Mouse (Mus musculus) liver, embryonic 12.5 days (tissue): ENCODE results near the gene Shf. TPM values are rescaled to one million over a fixed set of nuclear protein-coding genes. Genes with fewer than 3 reads are reported as not detected.
"Not testable (repeated sequence)": the region's sequence is repeated elsewhere in the genome, so short reads cannot be mapped to it uniquely, and the experiment has no call there.

ENCODE experiments used
- ATAC-seq: fragments of 200-750 bp; cut with Nextera tagmentation; 2 replicates; pipeline ENCODE4 v1.8.0; 2017; ENCODE audit warnings: moderate number of reproducible peaks, mild to moderate bottlenecking, moderate library complexity
- H3K27ac ChIP-seq: fragments of 300-500 bp; sonication (generic); 2 replicates; pipeline ENCODE4 v1.5.1; 2016; ENCODE audit warnings: mild to moderate bottlenecking
- H3K27me3 ChIP-seq: fragments of 300-500 bp; sonication (generic); replicated peaks from 2 replicates; pipeline ENCODE4 v1.6.1; 2016; ENCODE audit warnings: mild to moderate bottlenecking, moderate library complexity
- H3K36me3 ChIP-seq: fragments of 300-500 bp; sonication (generic); 2 replicates; pipeline ENCODE4 v1.6.1; 2016; ENCODE audit warnings: mild to moderate bottlenecking, moderate library complexity
- H3K4me1 ChIP-seq: fragments of 300-500 bp; sonication (generic); 2 replicates; pipeline ENCODE4 v1.6.1; 2016
- H3K4me2 ChIP-seq: fragments of 300-500 bp; sonication (generic); 2 replicates; pipeline ENCODE4 v1.6.1; 2016; ENCODE audit warnings: mild to moderate bottlenecking, moderate library complexity
- H3K4me3 ChIP-seq: fragments of 300-500 bp; sonication (generic); 2 replicates; pipeline ENCODE4 v1.5.1; 2016; ENCODE audit warnings: mild to moderate bottlenecking, moderate library complexity
- H3K9ac ChIP-seq: fragments of 300-500 bp; sonication (generic); 2 replicates; pipeline ENCODE4 v1.6.1; 2016; ENCODE audit warnings: mild to moderate bottlenecking, moderate library complexity
- H3K9me3 ChIP-seq: fragments of 300-500 bp; sonication (generic); replicated peaks from 2 replicates; pipeline ENCODE4 v1.6.1; 2016; ENCODE audit warnings: mild to moderate bottlenecking, moderate library complexity
- WGBS: fragments of 180-500 bp; shearing (Covaris S2); methylation state at CpG from one replicate; pipeline ENCODE4 v1.1.7; 2016; ENCODE audit not compliant: insufficient replicate concordance; 5-methylcytosine and 5-hydroxymethylcytosine counted together
- polyA plus RNA-seq: library from polyadenylated mRNA; unstranded; fragments of >200 nt; fragmentation: Nextera tagmentation; extraction: Ambion mirVana; gene quantifications from 2 replicates; pipeline ENCODE4 v1.2.1, GENCODE M21; 2016

Gene Shf
- polyA plus RNA-seq, 1 experiment from 2014 or later: 2.0 TPM

DNA sequence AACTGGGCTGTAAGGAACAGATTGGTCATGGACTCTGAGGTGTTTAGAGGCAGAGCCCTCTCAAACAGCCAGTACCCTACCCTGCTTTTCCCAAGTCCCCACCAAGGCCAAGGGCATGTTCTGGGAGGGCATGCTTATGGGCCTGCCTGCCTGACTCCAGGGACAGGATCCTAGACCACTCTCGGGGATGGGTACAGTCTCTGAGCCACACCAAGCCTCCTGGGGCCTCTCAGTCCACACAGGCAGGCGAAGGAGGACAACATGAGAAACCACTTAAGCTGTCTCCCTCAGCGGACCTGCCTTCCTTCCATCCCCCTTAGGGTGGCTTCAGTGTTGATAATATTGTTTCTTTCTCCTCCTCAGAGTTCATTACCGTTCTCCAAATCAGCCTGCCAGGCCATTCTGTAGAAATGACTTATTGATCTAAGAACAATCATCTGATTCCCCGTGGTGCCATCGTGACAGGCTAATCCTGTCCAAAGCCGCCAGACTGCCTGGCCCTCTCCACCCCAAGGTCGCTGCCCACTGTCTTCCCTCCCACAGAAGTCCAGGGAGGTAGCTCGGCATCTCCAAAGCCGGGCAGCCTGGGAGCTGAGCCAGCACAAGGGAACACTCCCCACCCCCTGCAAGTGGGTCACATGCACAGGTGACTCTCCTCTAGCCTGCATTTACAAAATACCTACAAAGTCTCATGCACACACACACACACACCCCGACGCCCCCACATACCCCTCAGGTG, 14.6 kb downstream of the Shf start:
- peaks cover 34% of the 10 kb centered on the region for H3K36me3 ChIP-seq
- H3K9me3 ChIP-seq: no peaks in the 10 kb centered on the region
- H3K4me1 ChIP-seq: peaks cover 17% of the 10 kb centered on the region
- no peak overlapping the region for H3K4me2 ChIP-seq
- no peak for ATAC-seq
- 77% methylated on average over 12 of the region's 12 CpGs for WGBS
- H3K27me3 ChIP-seq: no peaks in the 10 kb centered on the region
- H3K27ac ChIP-seq: no peak overlapping the region
- H3K4me3 ChIP-seq: no peak overlapping the region
- H3K9ac ChIP-seq: no peak overlapping the region

DNA sequence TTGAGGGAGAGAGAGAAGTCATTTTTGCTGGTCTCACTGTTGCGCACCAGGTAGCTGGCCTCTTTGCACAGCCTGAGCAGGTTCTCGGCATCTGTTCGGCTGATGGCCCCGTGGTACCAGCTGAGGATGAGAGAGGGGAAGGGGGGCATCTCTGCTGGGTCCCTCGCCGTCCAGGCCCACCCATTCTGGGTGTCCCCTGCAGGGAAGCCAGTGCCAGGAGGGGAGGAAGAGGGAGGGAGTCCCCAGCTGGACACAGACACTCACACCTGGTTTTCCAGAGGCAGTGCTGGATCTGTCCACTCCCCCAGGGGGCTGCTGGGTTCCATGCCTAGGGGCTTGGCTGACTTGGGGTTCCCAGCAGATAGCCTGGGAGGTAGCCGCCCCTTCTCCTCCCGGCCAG, 15.2 kb downstream of the Shf start:
- Histone ChIP-seq H3K4me1 (peaks cover 22% of the 10 kb centered on the region), H3K4me2 (no peak overlapping the region), H3K9ac (no peak overlapping the region), H3K4me3 (no peak overlapping the region), H3K27ac (no peak overlapping the region), H3K36me3 (peaks cover 34% of the 10 kb centered on the region), H3K9me3 (no peaks in the 10 kb centered on the region), H3K27me3 (no peaks in the 10 kb centered on the region)
- WGBS: 77% methylated on average over 8 of the region's 8 CpGs
- no peak for ATAC-seq

DNA sequence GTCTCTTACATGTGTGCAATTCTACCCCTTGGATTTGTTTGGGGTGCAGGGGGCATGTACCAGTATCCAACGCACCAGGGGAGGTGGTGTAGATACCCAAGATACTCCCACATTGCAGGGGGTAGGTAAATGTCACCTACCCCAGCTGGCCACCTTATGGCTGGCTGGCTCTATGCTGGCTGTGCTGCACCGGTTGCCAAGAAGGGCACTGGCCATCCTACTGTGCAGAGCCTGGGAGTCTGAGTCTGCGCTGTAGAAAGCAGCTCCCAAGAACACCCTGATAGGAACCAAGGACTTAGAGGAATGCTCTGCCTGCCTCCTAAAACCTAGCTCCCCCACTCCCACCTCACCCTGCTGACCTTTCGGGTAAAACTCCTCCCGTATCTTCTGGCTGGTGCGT, 16.0 kb downstream of the Shf start:
- H3K9me3 ChIP-seq: no peaks in the 10 kb centered on the region
- no peak overlapping the region for H3K27ac ChIP-seq
- peaks cover 26% of the 10 kb centered on the region for H3K4me1 ChIP-seq
- no peak for ATAC-seq
- no peak overlapping the region for H3K4me3 ChIP-seq
- 71% methylated on average over 6 of the region's 6 CpGs for WGBS
- no peak overlapping the region for H3K9ac ChIP-seq
- no peaks in the 10 kb centered on the region for H3K27me3 ChIP-seq
- H3K36me3 ChIP-seq: peaks cover 34% of the 10 kb centered on the region
- H3K4me2 ChIP-seq: no peak overlapping the region

DNA sequence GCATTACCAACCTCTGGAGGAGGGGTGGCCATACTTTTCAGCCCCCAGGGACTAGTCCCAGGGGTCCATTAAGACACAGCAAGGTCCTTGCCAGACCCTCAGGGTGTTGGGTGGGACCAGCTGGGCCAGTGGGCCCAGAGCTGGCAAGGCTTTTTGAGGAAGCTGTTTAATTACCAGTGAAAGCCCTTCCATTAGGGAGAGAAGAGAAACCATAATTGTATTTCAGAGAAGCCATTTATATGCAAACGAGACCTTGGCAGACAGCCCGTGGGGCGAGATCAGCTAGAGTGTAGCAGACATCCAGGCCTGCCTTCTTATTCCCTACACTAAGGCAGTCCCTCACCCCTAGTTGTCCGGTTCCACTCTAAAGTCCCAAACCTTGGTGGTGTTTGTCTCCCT, 17.0 kb downstream of the Shf start:
- H3K27me3 ChIP-seq: peaks cover 5% of the 10 kb centered on the region; the same call in 1 of the 2 replicates
- H3K9me3 ChIP-seq: no peaks in the 10 kb centered on the region
- no peak for ATAC-seq
- peak overlapping the region; percentile 43; the same call in 1 of the 2 replicates for H3K27ac ChIP-seq
- H3K36me3 ChIP-seq: peaks cover 29% of the 10 kb centered on the region
- H3K4me2 ChIP-seq: no peak overlapping the region
- peaks cover 30% of the 10 kb centered on the region for H3K4me1 ChIP-seq
- H3K4me3 ChIP-seq: no peak overlapping the region
- no peak overlapping the region for H3K9ac ChIP-seq
- WGBS: 76% methylated on average over 4 of the region's 4 CpGs

DNA sequence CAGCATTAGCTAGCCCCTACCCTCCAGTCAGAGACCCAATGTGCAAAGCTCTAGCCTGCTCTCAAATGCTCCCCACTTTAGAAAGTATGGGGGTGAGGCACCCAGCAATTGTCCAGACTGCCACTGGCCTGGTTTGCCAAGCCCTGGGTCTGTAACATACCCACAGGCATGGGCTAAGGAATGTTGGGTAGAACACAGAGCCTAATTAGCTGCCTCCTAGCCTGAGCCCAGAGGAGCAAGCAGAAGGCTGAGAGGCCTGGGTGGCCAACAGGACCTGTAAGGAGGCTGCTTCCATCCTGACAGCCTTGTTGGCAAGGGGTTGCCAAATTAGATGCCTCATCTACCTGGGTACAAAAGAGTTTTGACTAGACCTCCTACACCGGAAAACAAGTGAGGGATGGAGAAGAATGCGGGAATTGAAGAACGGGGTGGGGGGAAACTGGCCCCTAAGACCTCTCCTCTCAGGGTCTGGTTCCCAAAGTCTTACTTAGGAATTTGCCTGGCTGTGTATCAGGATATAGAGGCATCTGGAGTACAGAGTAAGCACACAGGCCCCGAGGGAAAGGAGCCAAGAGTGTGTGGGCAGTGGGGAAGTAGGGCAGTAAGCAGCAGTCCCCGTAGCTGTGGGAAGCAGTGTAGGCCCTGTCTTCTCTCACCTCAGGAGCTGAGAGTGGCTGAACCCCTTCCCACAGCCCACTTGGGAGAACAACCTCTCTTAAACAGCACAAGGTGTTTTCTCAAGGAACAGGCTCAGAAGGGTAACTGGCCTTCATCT, 17.6 kb downstream of the Shf start:
- no peak overlapping the region for H3K9ac ChIP-seq
- H3K9me3 ChIP-seq: no peaks in the 10 kb centered on the region
- H3K36me3 ChIP-seq: peaks cover 26% of the 10 kb centered on the region
- no peak overlapping the region for H3K27ac ChIP-seq
- H3K27me3 ChIP-seq: peaks cover 8% of the 10 kb centered on the region; the same call in 1 of the 2 replicates
- no peak for ATAC-seq
- WGBS: 68% methylated on average over 5 of the region's 5 CpGs
- H3K4me2 ChIP-seq: no peak overlapping the region
- peaks cover 30% of the 10 kb centered on the region for H3K4me1 ChIP-seq
- H3K4me3 ChIP-seq: no peak overlapping the region

DNA sequence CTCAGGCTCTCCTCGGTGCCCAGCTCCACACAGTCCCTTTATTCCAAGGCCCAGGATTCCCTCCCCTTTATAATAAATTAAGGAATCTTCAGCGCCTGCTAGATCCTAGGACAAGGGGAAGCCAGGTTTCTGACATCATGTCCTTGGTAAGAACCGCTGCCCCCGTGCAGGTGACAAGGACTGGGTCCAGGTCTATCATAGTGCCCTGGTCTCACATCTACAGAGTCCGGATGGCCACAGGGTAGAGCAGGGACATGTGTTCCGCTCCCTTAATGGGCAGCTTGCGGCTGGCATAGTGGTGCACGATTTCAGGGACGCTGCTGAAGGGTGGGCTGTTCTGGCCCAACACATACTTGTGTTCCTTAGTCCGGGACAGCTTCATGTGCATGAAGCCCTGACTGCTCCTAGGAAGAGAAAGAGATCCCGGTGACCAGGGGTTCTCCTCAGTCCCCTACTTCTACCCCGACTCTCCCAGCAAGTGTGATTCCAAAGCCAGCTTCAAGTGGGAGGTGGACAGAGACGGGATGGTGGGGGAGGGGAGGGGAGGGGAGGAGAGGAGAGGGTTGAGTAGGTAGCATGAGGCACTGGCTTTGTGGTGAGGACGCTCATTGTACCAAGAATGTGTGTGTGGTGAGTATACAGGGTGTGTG, 19.7 kb downstream of the Shf start:
- Histone ChIP-seq H3K4me1 (peaks cover 30% of the 10 kb centered on the region), H3K4me3 (peak overlapping the region; percentile 73), H3K9ac (peak overlapping the region; percentile 79), H3K4me2 (peak overlapping the region; percentile 95), H3K27ac (peak overlapping the region; percentile 88), H3K9me3 (no peaks in the 10 kb centered on the region), H3K27me3 (peaks cover 13% of the 10 kb centered on the region; the same call in 1 of the 2 replicates), H3K36me3 (peaks cover 15% of the 10 kb centered on the region)
- peak; percentile 68 for ATAC-seq
- WGBS: 17% methylated on average over 14 of the region's 14 CpGs

DNA sequence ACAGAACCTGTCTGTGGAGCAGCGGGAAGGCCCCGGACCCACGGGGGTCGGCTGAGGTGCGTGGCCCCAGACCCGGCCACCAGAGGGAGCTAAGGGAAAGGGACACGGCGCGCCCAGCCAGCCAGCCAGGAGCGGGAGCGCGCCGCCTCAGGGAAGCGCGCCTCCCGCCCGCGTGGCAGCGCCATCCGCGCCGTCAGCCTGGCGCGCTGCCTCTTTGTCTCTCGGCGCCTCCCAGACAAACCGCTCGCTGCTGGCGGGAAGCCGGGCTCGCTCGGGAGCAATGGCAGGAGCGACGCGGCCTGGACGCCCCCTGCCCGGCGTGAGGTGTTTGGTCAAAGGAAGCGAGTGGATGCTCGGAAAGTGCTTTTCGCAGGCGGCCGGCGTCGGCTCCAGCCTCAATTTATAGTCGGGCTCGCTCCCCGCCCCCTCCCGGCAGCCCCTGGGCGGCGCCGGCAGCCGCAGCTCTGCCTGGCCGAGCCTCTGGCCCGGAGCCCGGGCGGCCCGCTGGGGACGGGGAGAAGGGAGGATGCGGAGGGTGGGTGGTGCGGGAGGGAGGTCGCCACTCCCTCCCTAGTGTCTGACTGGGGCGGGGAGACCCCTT, 20.3 kb downstream of the Shf start:
- WGBS: under 1% methylated on average over 56 of the region's 63 CpGs
- Histone ChIP-seq H3K4me2 (peak overlapping the region; percentile 95), H3K4me1 (peaks cover 25% of the 10 kb centered on the region), H3K27ac (peak overlapping the region; percentile 88), H3K9ac (peak overlapping the region; percentile 79), H3K4me3 (peak overlapping the region; percentile 73), H3K27me3 (peaks cover 18% of the 10 kb centered on the region), H3K9me3 (no peaks in the 10 kb centered on the region), H3K36me3 (peaks cover 9% of the 10 kb centered on the region)
- peak; percentile 88 for ATAC-seq

DNA sequence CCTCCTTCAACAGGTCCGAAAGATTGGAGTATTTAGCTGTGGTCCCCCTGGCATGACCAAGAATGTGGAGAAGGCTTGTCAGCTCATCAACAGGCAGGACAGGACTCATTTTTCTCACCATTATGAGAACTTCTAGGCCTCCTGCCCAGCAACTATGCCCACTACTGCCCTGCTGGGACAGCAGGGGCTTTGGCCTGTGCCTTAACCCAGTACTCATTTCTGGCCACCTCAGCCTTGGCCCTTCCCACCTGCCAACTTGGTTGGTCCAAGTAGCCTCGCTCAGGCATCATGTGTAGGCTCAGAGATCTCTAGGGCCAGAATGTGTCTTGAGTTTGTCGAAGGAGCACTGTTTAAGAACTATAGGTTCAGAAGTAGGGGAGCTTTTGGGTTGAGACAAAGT, 21.7 kb downstream of the Shf start:
- no peak overlapping the region for H3K27ac ChIP-seq
- H3K4me1 ChIP-seq: peaks cover 25% of the 10 kb centered on the region
- no peak overlapping the region for H3K4me2 ChIP-seq
- peaks cover 18% of the 10 kb centered on the region for H3K27me3 ChIP-seq
- ATAC-seq: no peak
- 73% methylated on average over 3 of the region's 3 CpGs for WGBS
- no peaks in the 10 kb centered on the region for H3K36me3 ChIP-seq
- H3K4me3 ChIP-seq: no peak overlapping the region
- no peaks in the 10 kb centered on the region for H3K9me3 ChIP-seq
- no peak overlapping the region for H3K9ac ChIP-seq

DNA sequence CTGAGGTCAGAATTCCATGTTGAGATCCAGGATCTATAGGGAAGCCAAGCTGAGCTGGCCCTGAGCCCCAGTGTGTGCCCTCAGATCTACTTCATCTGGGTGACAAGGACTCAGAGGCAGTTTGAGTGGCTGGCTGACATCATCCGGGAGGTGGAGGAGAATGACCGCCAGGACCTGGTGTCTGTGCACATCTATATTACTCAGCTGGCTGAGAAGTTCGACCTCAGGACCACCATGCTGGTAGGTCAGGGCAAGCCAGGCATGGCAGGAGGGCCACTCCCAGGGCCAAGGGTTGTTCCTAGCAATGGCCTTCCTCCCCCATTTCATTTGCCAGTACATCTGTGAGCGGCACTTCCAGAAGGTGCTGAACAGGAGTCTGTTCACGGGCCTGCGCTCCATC, 22.8 kb downstream of the Shf start:
- not testable (repeated sequence) for H3K4me2 ChIP-seq, H3K4me3 ChIP-seq, ATAC-seq, H3K9me3 ChIP-seq, H3K9ac ChIP-seq, H3K27ac ChIP-seq, H3K36me3 ChIP-seq
- WGBS: 80% methylated on average over 6 of the region's 6 CpGs
- Histone ChIP-seq H3K4me1 (peaks cover 25% of the 10 kb centered on the region), H3K27me3 (peaks cover 18% of the 10 kb centered on the region)

DNA sequence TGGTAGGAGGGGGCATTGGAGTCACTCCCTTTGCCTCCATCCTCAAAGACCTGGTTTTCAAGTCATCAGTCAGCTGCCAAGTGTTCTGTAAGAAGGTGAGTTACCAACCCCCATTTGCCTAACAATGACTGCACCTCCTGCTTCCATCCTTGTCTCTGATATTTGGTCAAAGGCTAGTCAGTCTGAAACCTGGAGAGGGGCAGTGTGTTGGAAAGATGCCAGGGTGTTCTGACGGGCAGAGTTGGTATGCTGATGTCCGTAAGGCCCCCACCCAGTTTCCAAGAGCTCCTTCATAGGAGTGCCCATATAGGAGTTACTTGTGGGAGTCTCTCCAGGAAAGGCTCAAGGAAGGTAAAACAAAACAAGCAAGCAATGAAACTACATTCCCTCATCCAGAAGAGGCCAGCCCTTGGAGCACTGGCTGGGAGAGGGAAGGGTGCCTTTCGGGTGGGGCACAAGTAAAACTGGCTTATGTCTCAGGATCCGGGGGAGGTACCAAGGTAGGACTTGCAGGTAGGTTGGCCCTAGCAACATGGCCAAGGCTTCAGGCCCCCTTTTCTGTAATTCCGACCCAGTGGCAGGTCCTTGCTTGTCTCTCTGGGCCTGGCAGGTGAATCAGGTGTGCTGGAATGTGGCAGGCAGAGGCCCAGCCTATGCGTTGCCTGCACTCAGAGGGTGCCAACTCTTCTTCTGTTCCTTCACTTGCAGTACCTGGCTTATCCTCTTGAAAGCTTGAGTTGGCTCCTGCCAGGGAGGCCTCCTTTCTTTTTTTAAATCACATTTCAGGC, 23.7 kb downstream of the Shf start:
- Histone ChIP-seq H3K27me3 (peaks cover 18% of the 10 kb centered on the region), H3K4me3 (no peak overlapping the region), H3K4me2 (no peak overlapping the region), H3K9me3 (no peaks in the 10 kb centered on the region), H3K36me3 (no peaks in the 10 kb centered on the region), H3K4me1 (peaks cover 22% of the 10 kb centered on the region), H3K9ac (no peak overlapping the region), H3K27ac (no peak overlapping the region)
- WGBS: 72% methylated on average over 6 of the region's 6 CpGs
- no peak for ATAC-seq

DNA sequence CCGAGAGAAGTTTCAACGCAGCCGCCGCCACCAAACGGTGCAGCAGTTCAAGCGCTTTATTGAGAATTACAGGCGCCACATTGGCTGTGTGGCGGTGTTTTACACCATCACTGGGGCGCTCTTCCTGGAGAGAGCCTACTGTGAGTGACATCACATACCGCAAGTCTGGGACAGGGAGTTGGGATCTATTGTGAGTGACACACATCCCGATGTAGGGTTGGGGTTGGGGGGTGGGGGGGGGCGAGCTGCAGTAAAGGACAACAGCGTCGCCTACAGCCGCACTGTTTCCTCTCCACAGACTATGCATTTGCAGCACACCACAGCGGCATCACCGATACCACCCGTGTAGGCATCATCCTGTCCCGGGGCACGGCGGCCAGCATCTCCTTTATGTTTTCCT, 31.7 kb downstream of the Shf start:
- ATAC-seq: no peak
- Histone ChIP-seq H3K4me1 (no peaks in the 10 kb centered on the region), H3K9ac (no peak overlapping the region), H3K9me3 (no peaks in the 10 kb centered on the region), H3K27ac (no peak overlapping the region), H3K4me3 (no peak overlapping the region), H3K36me3 (no peaks in the 10 kb centered on the region), H3K27me3 (peaks cover 46% of the 10 kb centered on the region), H3K4me2 (no peak overlapping the region)
- 45% methylated on average over 21 of the region's 21 CpGs for WGBS
